Mouse (Mus musculus) frontal cortex, postnatal 25 days (tissue): ENCODE measurements around the gene Amotl1.

ENCODE experiments used
- DNase-seq, 2 experiments: peaks; one replicate each; pipeline ENCODE4 v3.0.0; 2022; ENCODE audit warnings: low spot score in 2 of 2

The Amotl1 gene

GRCm38 (mm10) chr9:14548366-14548761 lies 96.5 kb downstream of the Amotl1 start:
- DNase-seq: no peak

- no peak for DNase-seq
These were observed 97.1 kb downstream of the Amotl1 start for GRCm38 (mm10) chr9:14547584-14548365.

GRCm38 (mm10) chr9:14544034-14544757 lies 100.7 kb downstream of the Amotl1 start:
- no peak for DNase-seq

- no peak for DNase-seq
These were observed 109.9 kb downstream of the Amotl1 start for GRCm38 (mm10) chr9:14534833-14535456.

GRCm38 (mm10) chr9:14533659-14534058 lies 111.2 kb downstream of the Amotl1 start:
- DNase-seq: no peak

GRCm38 (mm10) chr9:14532283-14532682 lies 112.6 kb downstream of the Amotl1 start:
- DNase-seq: no peak

- DNase-seq: no peak
These were observed 114.9 kb downstream of the Amotl1 start for GRCm38 (mm10) chr9:14530004-14530403.

- DNase-seq: peak; percentile 57 to 77
These were observed 121.3 kb downstream of the Amotl1 start for GRCm38 (mm10) chr9:14523408-14524043.

GRCm38 (mm10) chr9:14521695-14522094 lies 123.2 kb downstream of the Amotl1 start:
- no peak for DNase-seq

- no peak for DNase-seq
These were observed 123.7 kb downstream of the Amotl1 start for GRCm38 (mm10) chr9:14520971-14521670.

- DNase-seq: no peak
These were observed 126.8 kb downstream of the Amotl1 start for GRCm38 (mm10) chr9:14518105-14518504.

GRCm38 (mm10) chr9:14517296-14517695 lies 127.6 kb downstream of the Amotl1 start:
- no peak for DNase-seq

- DNase-seq: peak; percentile 8 to 33
These were observed 132.0 kb downstream of the Amotl1 start for GRCm38 (mm10) chr9:14512633-14513445.

- no peak for DNase-seq
These were observed 143.9 kb downstream of the Amotl1 start for GRCm38 (mm10) chr9:14500916-14501424.

GRCm38 (mm10) chr9:14500023-14500915 lies 144.6 kb downstream of the Amotl1 start, which contains the start of the genes Kdm4d and Cwc15:
Gene Kdm4d (minus strand): TSS chr9:14500482.
Gene Cwc15 (plus strand): TSS chr9:14500617.
- DNase-seq: peak; percentile 88 to 89

- DNase-seq: no peak
These were observed 145.8 kb downstream of the Amotl1 start for GRCm38 (mm10) chr9:14498896-14499705.
